Mouse (Mus musculus) brain, adult 2 months (tissue): ENCODE data around the gene Rora.

Experiments
- DNase-seq: peaks from one replicate; pipeline ENCODE4 v3.0.0; 2011; ENCODE audit warnings: low read depth, low spot score

Rora gene

GRCm38 (mm10) chr9:69339829-69340228, 686.2 kb downstream of the Rora start:
- no peak for DNase-seq

GRCm38 (mm10) chr9:69340421-69340820, 686.8 kb downstream of the Rora start:
- no peak for DNase-seq

GRCm38 (mm10) chr9:69343881-69344280, 690.3 kb downstream of the Rora start:
- no peak for DNase-seq

- DNase-seq, result no peak
These were observed 692.0 kb downstream of the Rora start for GRCm38 (mm10) chr9:69345550-69345949.

- no peak for DNase-seq
These were observed 694.2 kb downstream of the Rora start for GRCm38 (mm10) chr9:69347796-69348195.

- no peak for DNase-seq
These were observed 696.0 kb downstream of the Rora start for GRCm38 (mm10) chr9:69349537-69349936.

GRCm38 (mm10) chr9:69354228-69354627, 700.6 kb downstream of the Rora start:
- DNase-seq, result no peak

GRCm38 (mm10) chr9:69357834-69358233, 704.2 kb downstream of the Rora start:
- peak; percentile 66 for DNase-seq

- no peak for DNase-seq
These were observed 705.2 kb downstream of the Rora start for GRCm38 (mm10) chr9:69358797-69359196.

- DNase-seq, result peak; percentile 42
These were observed 708.4 kb downstream of the Rora start for GRCm38 (mm10) chr9:69361951-69362445.

- DNase-seq, result peak; percentile 49
These were observed 709.2 kb downstream of the Rora start for GRCm38 (mm10) chr9:69362766-69363165.

- DNase-seq, result no peak
These were observed 710.5 kb downstream of the Rora start for GRCm38 (mm10) chr9:69364117-69364516.

- DNase-seq, result no peak
These were observed 713.5 kb downstream of the Rora start for GRCm38 (mm10) chr9:69367055-69367454.

- DNase-seq, result peak; percentile 78
These were observed 714.5 kb downstream of the Rora start for GRCm38 (mm10) chr9:69368071-69368470.

GRCm38 (mm10) chr9:69371046-69371724, 717.6 kb downstream of the Rora start:
- DNase-seq, result peak; percentile 51

GRCm38 (mm10) chr9:69372871-69373270, 719.3 kb downstream of the Rora start:
- DNase-seq, result peak; percentile 61

GRCm38 (mm10) chr9:69376982-69377653, 723.5 kb downstream of the Rora start:
- no peak for DNase-seq

- no peak for DNase-seq
These were observed 724.1 kb downstream of the Rora start for GRCm38 (mm10) chr9:69377654-69378045.

GRCm38 (mm10) chr9:69380546-69380945, 727.0 kb downstream of the Rora start:
- DNase-seq, result no peak

GRCm38 (mm10) chr9:69381741-69382140, 728.2 kb downstream of the Rora start:
- DNase-seq, result no peak

- no peak for DNase-seq
These were observed 730.9 kb downstream of the Rora start for GRCm38 (mm10) chr9:69384475-69384874.

- no peak for DNase-seq
These were observed 731.3 kb downstream of the Rora start for GRCm38 (mm10) chr9:69384905-69385304.

GRCm38 (mm10) chr9:69387296-69387695, 733.7 kb downstream of the Rora start:
- DNase-seq, result no peak
